Mouse (Mus musculus) heart, postnatal 0 days (tissue): ENCODE measurements around the gene Gorasp1. TPM values are rescaled to one million over a fixed set of nuclear protein-coding genes. Genes with fewer than 3 reads are reported as not detected.

Experiments used
- ATAC-seq: fragments of 200-750 bp; cut with Nextera tagmentation; 2 replicates; pipeline ENCODE4 v1.8.0; 2017; ENCODE audit warnings: low read depth, moderate number of reproducible peaks, moderate library complexity; ENCODE audit not compliant: insufficient read depth
- DNase-seq: peaks from one replicate; pipeline ENCODE4 v3.0.0-alpha.2; 2016; ENCODE audit warnings: low spot score
- H3K27ac ChIP-seq: fragments of 300-500 bp; sonication (generic); 2 replicates; pipeline ENCODE4 v1.5.1; 2014; ENCODE audit warnings: low read depth, mild to moderate bottlenecking
- H3K27me3 ChIP-seq: fragments of 300-500 bp; sonication (generic); 2 replicates; pipeline ENCODE4 v1.6.1; 2014; ENCODE audit warnings: low read length, mixed read lengths; ENCODE audit not compliant: control insufficient read depth, insufficient read depth
- H3K36me3 ChIP-seq: fragments of 300-500 bp; sonication (generic); replicated peaks from 2 replicates; pipeline ENCODE4 v1.6.1; 2014; ENCODE audit warnings: low read length, mixed read lengths; ENCODE audit not compliant: control insufficient read depth, insufficient read depth
- H3K4me1 ChIP-seq: fragments of 300-500 bp; sonication (generic); 2 replicates; pipeline ENCODE4 v1.6.1; 2014; ENCODE audit warnings: antibody characterized with exemption; ENCODE audit not compliant: control insufficient read depth, insufficient read depth
- H3K4me2 ChIP-seq: fragments of 300-500 bp; sonication (generic); 2 replicates; pipeline ENCODE4 v1.6.1; 2014; ENCODE audit warnings: low read depth, mild to moderate bottlenecking, low read length, moderate library complexity
- H3K4me3 ChIP-seq: fragments of 300-500 bp; sonication (generic); 2 replicates; pipeline ENCODE4 v1.5.1; 2014; ENCODE audit warnings: low read depth, low read length
- H3K9ac ChIP-seq: fragments of 300-500 bp; sonication (generic); replicated peaks from 2 replicates; pipeline ENCODE4 v1.6.1; 2014; ENCODE audit warnings: low read depth, low read length, mixed read lengths
- H3K9me3 ChIP-seq: fragments of 300-500 bp; sonication (generic); replicated peaks from 2 replicates; pipeline ENCODE4 v1.6.1; 2016; ENCODE audit warnings: low read length; ENCODE audit not compliant: control insufficient read depth
- CTCF ChIP-seq: IDR thresholded peaks from 2 replicates; pipeline ENCODE4 v1.5.1; 2016; ENCODE audit warnings: antibody characterized with exemption, control low read depth, low read depth
- EP300 ChIP-seq: IDR thresholded peaks from 2 replicates; pipeline ENCODE4 v1.6.1; 2016; ENCODE audit warnings: antibody characterized with exemption, low read depth
- WGBS: fragments of 180-500 bp; shearing (Covaris S2); extraction: QIAGEN DNeasy Blood & Tissue Kit; methylation state at CpG from one replicate; pipeline ENCODE4 v1.1.7; 2014; 5-methylcytosine and 5-hydroxymethylcytosine counted together
- polyA plus RNA-seq: library from polyadenylated mRNA; unstranded; fragments of >200 nt; fragmentation: Nextera tagmentation; extraction: Ambion mirVana; gene quantifications from 2 replicates; pipeline ENCODE4 v1.2.1, GENCODE M21; 2015
- total RNA-seq: library from RNA; depleted of rRNA; stranded (reverse); fragments of >200 nt; gene quantifications from 2 replicates; pipeline ENCODE4 v1.2.3, GENCODE M21; 2014; ENCODE audit warnings: low replicate concordance; rRNA removed

Gorasp1 gene
- total RNA-seq (10.0 and 63.5 TPM in 2 replicates), polyA plus RNA-seq (14.1 and 16.8 TPM in 2 replicates)

DNA sequence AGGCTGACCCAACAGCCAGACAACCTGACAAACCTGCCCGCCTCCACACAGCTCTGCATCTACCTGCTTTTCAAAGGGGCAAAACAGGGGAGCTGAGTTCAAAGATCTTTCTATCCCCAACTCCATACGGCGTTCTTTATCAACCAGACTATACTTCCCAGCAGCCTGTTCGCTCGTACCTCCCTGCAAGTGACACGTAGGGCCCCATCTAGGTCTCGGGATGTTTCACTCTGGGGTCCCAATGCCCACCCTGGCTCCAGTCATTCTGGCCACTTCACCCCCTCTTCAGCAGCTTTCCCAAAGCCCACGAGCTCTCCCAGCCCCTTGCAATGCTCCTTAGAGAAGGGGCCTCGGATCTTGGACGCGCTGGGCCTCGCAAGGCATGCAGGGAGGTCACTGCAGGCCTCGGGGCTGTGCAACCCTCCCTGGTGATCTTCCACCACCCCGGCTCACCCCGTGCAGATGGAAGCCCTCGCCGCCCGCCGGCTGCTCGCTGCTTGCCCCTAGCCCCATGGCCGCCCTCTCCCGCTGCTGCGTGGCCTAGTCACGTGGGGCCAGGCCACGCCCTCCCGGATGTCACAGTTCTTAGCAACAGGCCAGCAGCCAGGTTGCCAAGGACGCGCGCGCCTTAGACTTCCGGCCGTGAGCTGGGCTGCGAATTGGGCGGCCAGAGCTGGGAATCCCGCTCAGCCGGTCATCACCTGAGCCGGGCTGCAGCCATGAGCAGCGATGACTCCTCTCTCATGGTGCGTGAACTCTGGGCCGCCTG, at the start of gene Gorasp1, which contains the start of gene Ttc21a:
Gene Gorasp1, minus strand, starts transcription at position 561 of the 769 bp plus-strand sequence.
Gene Ttc21a, plus strand, starts transcription at position 602 of the 769 bp plus-strand sequence.
- peak within 1 kb of the TSS; percentile 98 for H3K4me2 ChIP-seq
- H3K4me1 ChIP-seq = peaks cover 13% of the 10 kb centered on the region; the same call in 1 of the 2 replicates
- ATAC-seq (peak; percentile 97), DNase-seq (peak; percentile 88)
- peak within 1 kb of the TSS; percentile 79 for H3K4me3 ChIP-seq
- no peak for TF ChIP-seq EP300
- TF ChIP-seq CTCF = peak; percentile 18; the same call in 1 of the 2 replicates
- no peaks in the 10 kb centered on the region for H3K9me3 ChIP-seq
- H3K27ac ChIP-seq = peak within 1 kb of the TSS; percentile 79
- WGBS = 1% methylated on average over 40 of the region's 40 CpGs
- H3K36me3 ChIP-seq = peaks cover 4% of the 10 kb centered on the region; the same call in 1 of the 2 replicates
- peak within 1 kb of the TSS; percentile 84 for H3K9ac ChIP-seq
- no peaks in the 10 kb centered on the region for H3K27me3 ChIP-seq

- Histone ChIP-seq H3K4me2 (no peak overlapping the region), H3K27ac (no peak overlapping the region), H3K9me3 (no peaks in the 10 kb centered on the region), H3K27me3 (no peaks in the 10 kb centered on the region), H3K4me3 (no peak overlapping the region), H3K4me1 (peaks cover 10% of the 10 kb centered on the region), H3K9ac (no peak overlapping the region), H3K36me3 (no peaks in the 10 kb centered on the region)
- 78% methylated on average over 10 of the region's 10 CpGs for WGBS
- ATAC-seq (no peak), DNase-seq (no peak)
- no peak for TF ChIP-seq CTCF
- TF ChIP-seq EP300 = no peak
Observed at GRCm38 (mm10) chr9:119985881-119986574, 48.7 kb upstream of the Gorasp1 start.

GRCm38 (mm10) chr9:119984536-119985011, 47.2 kb upstream of the Gorasp1 start, which contains the start of gene Csrnp1:
Gene Csrnp1 (minus strand): TSS chr9:119984658.
- DNase-seq = no peak
- no peaks in the 10 kb centered on the region for H3K27me3 ChIP-seq

GRCm38 (mm10) chr9:119983585-119984535, 46.5 kb upstream of the Gorasp1 start:
- Histone ChIP-seq H3K4me2 (peak overlapping the region; percentile 87), H3K27ac (peak overlapping the region; percentile 99), H3K4me3 (peak overlapping the region; percentile 95), H3K27me3 (no peaks in the 10 kb centered on the region), H3K36me3 (no peaks in the 10 kb centered on the region), H3K9ac (peak overlapping the region; percentile 92), H3K4me1 (peaks cover 30% of the 10 kb centered on the region), H3K9me3 (no peaks in the 10 kb centered on the region)
- ATAC-seq (peak; percentile 75), DNase-seq (peak; percentile 91)
- TF ChIP-seq CTCF (no peak), EP300 (peak; percentile 1; the same call in 1 of the 2 replicates)
- 4% methylated on average over 52 of the region's 79 CpGs for WGBS

More at GRCm38 (mm10) chr9:119984536-119985011, 47.2 kb upstream of the Gorasp1 start, which contains the start of gene Csrnp1:
- H3K36me3 ChIP-seq = no peaks in the 10 kb centered on the region
- H3K4me2 ChIP-seq = peak within 1 kb of the TSS; percentile 87
- TF ChIP-seq CTCF (no peak), EP300 (no peak)
- WGBS = 20% methylated on average over 14 of the region's 14 CpGs
- no peaks in the 10 kb centered on the region for H3K9me3 ChIP-seq
- peak within 1 kb of the TSS; percentile 99 for H3K27ac ChIP-seq
- H3K9ac ChIP-seq = peak within 1 kb of the TSS; percentile 92
- ATAC-seq = no peak
- peak within 1 kb of the TSS; percentile 95 for H3K4me3 ChIP-seq
- peaks cover 23% of the 10 kb centered on the region for H3K4me1 ChIP-seq
